Mouse (Mus musculus) CH12.LX (cell line): ENCODE data around the gene Tbl1xr1. TPM values are rescaled to one million over a fixed set of nuclear protein-coding genes. Genes with fewer than 3 reads are reported as not detected.
A peak's percentile ranks its signal among the peaks of the same experiment; 100 is the strongest.

Experiments
- DNase-seq: peaks from one replicate; pipeline ENCODE4 v3.0.0-alpha.2; 2013; ENCODE audit errors: extremely low read depth
- H3K27ac ChIP-seq: 2 replicates; pipeline ENCODE4 v1.5.1; 2012; ENCODE audit warnings: low read depth, mild to moderate bottlenecking, control low read depth, moderate library complexity; ENCODE audit not compliant: insufficient read depth
- H3K27me3 ChIP-seq: replicated peaks from 2 replicates; pipeline ENCODE3; 2012; ENCODE audit warnings: inconsistent platforms
- H3K36me3 ChIP-seq, 2 experiments: replicated peaks in 1 of 2; 2 replicates each; pipeline versions ENCODE3 to v1.6.1; 2012; ENCODE audit warnings: inconsistent platforms in 1 of 2, low read length in 1 of 2, mild to moderate bottlenecking in 1 of 2, mixed read lengths in 1 of 2, moderate library complexity in 1 of 2; ENCODE audit not compliant: control insufficient read depth in 1 of 2, insufficient read depth in 1 of 2
- H3K4me1 ChIP-seq, 2 experiments: 2 replicates each; pipeline ENCODE4 v1.6.1; 2012; ENCODE audit warnings: inconsistent platforms in 1 of 2, moderate library complexity in 1 of 2; ENCODE audit not compliant: insufficient read depth in 2 of 2, control insufficient read depth in 1 of 2
- H3K4me2 ChIP-seq: 2 replicates; pipeline ENCODE4 v1.6.1; 2012; ENCODE audit warnings: low read depth, mild to moderate bottlenecking, control low read depth; ENCODE audit not compliant: poor library complexity, insufficient read depth, severe bottlenecking
- H3K4me3 ChIP-seq, 3 experiments: fragments of 150-350 bp in 1 of 3; sonication (generic) in 1 of 3; replicated peaks in 1 of 3; 2 replicates each; pipeline versions ENCODE3 to v1.5.1; 2011 to 2012; ENCODE audit warnings: low read depth in 2 of 3, low read length in 2 of 3, mild to moderate bottlenecking in 2 of 3, moderate library complexity in 2 of 3, control low read depth in 1 of 3, improper control_type of control experiment in 1 of 3, inconsistent platforms in 1 of 3, mixed read lengths in 1 of 3; ENCODE audit not compliant: poor library complexity in 1 of 3
- H3K79me2 ChIP-seq: replicated peaks from 2 replicates; pipeline ENCODE4 v1.6.1; 2012; ENCODE audit warnings: mild to moderate bottlenecking, moderate library complexity; ENCODE audit not compliant: control insufficient read depth, poor library complexity, insufficient read depth, severe bottlenecking; ENCODE audit errors: extremely low read depth
- H3K9ac ChIP-seq: 2 replicates; pipeline ENCODE4 v1.6.1; 2012; ENCODE audit warnings: low read depth, mild to moderate bottlenecking, control low read depth, moderate library complexity; ENCODE audit not compliant: insufficient read depth
- H3K9me3 ChIP-seq: replicated peaks from 2 replicates; pipeline ENCODE3; 2012; ENCODE audit warnings: low read length, inconsistent platforms, mixed read lengths
- CHD2 ChIP-seq: IDR thresholded peaks from 2 replicates; pipeline ENCODE4 v1.6.1; 2011; ENCODE audit warnings: low read length, improper control_type of control experiment
- ELF1 ChIP-seq: IDR thresholded peaks from 2 replicates; pipeline ENCODE4 v1.6.1; 2014; ENCODE audit warnings: low read depth, mild to moderate bottlenecking, inconsistent platforms, low read length, improper control_type of control experiment
- JUND ChIP-seq: conservative IDR thresholded peaks from 2 replicates; pipeline ENCODE4 v1.6.1; 2011; ENCODE audit warnings: low read depth, low read length, improper control_type of control experiment
- MAFK ChIP-seq: IDR thresholded peaks from 2 replicates; pipeline ENCODE4 v1.6.1; 2011; ENCODE audit warnings: low read length, improper control_type of control experiment; ENCODE audit not compliant: insufficient replicate concordance
- MAX ChIP-seq: IDR thresholded peaks from 2 replicates; pipeline ENCODE4 v1.6.1; 2011; ENCODE audit warnings: low read length, improper control_type of control experiment
- MAZ ChIP-seq: IDR thresholded peaks from 2 replicates; pipeline ENCODE4 v1.6.1; 2012; ENCODE audit warnings: low read depth, mild to moderate bottlenecking, inconsistent platforms, low read length, improper control_type of control experiment, moderate library complexity
- MEF2A ChIP-seq: IDR thresholded peaks from 2 replicates; pipeline ENCODE4 v1.6.1; 2014; ENCODE audit warnings: low read depth, mild to moderate bottlenecking, inconsistent platforms, low read length, improper control_type of control experiment, borderline replicate concordance
- MXI1 ChIP-seq: IDR thresholded peaks from 2 replicates; pipeline ENCODE4 v1.6.1; 2011; ENCODE audit warnings: mild to moderate bottlenecking, low read depth, low read length, improper control_type of control experiment
- NRF1 ChIP-seq: IDR thresholded peaks from 2 replicates; pipeline ENCODE4 v1.6.1; 2014; ENCODE audit warnings: low read depth, mild to moderate bottlenecking, inconsistent platforms, low read length, improper control_type of control experiment, moderate library complexity
- RAD21 ChIP-seq: IDR thresholded peaks from 2 replicates; pipeline ENCODE4 v1.6.1; 2011; ENCODE audit warnings: low read depth, mild to moderate bottlenecking, low read length, improper control_type of control experiment, moderate library complexity
- RCOR1 ChIP-seq: conservative IDR thresholded peaks from 2 replicates; pipeline ENCODE4 v1.6.1; 2012; ENCODE audit warnings: low read depth, mild to moderate bottlenecking, inconsistent platforms, low read length, improper control_type of control experiment
- SIN3A ChIP-seq: IDR thresholded peaks from 2 replicates; pipeline ENCODE4 v1.6.1; 2012; ENCODE audit warnings: low read length, improper control_type of control experiment, inconsistent platforms
- SMC3 ChIP-seq: IDR thresholded peaks from 2 replicates; pipeline ENCODE4 v1.6.1; 2011; ENCODE audit warnings: low read depth, low read length, improper control_type of control experiment
- TBP ChIP-seq: conservative IDR thresholded peaks from 2 replicates; pipeline ENCODE4 v1.6.1; 2011; ENCODE audit warnings: low read depth, low read length, improper control_type of control experiment
- USF2 ChIP-seq: conservative IDR thresholded peaks from 2 replicates; pipeline ENCODE4 v1.6.1; 2011; ENCODE audit warnings: low read depth, low read length, improper control_type of control experiment
- ZC3H11A ChIP-seq: IDR thresholded peaks from 2 replicates; pipeline ENCODE4 v1.6.1; 2012; ENCODE audit warnings: low read depth, mild to moderate bottlenecking, inconsistent platforms, low read length, improper control_type of control experiment
- ZMIZ1 ChIP-seq: IDR thresholded peaks from 2 replicates; pipeline ENCODE4 v1.6.1; 2012; ENCODE audit warnings: low read depth, mild to moderate bottlenecking, inconsistent platforms, low read length, improper control_type of control experiment
- dilution Hi-C: fragments of 300-500 bp; cut with MboI; formaldehyde crosslinking; loops from 2 replicates; pipeline ENCODE4 v1.14.3; 2020; ENCODE audit warnings: low sequenced_read_pairs; ENCODE audit not compliant: extremely low pct_unique_long_range_greater_than_20kb, extremely low pct_ligation_motif_present
- in situ Hi-C: fragments of 300-500 bp; cut with MboI; formaldehyde crosslinking; loops from 3 replicates; pipeline ENCODE4 v1.14.3; 2019; ENCODE audit warnings: low sequenced_read_pairs, low pct_ligation_motif_present, low pct_unique_long_range_greater_than_20kb, mixed read lengths
- polyA plus RNA-seq: library from polyadenylated mRNA; unstranded; fragments of >175 nt; gene quantifications from 2 replicates; pipeline ENCODE4 v1.2.1, GENCODE M21; 2012; ENCODE audit warnings: low read depth; ENCODE audit not compliant: insufficient read length
- total RNA-seq, 2 experiments: library from RNA; depleted of rRNA; stranded (reverse); fragments of 300-350 nt in 1 of 2; fragments of >200 nt in 1 of 2; gene quantifications; 2 replicates each; pipeline ENCODE4 v1.2.3; 2012 to 2014

The Tbl1xr1 gene
- total and polyA plus RNA-seq, 3 experiments, result 33.7 to 39.9 (median 38.3) TPM

- Histone ChIP-seq H3K4me2 (no peak overlapping the region; the same call in 1 of the 2 replicates), H3K79me2 (peaks cover 81% of the 10 kb centered on the region)
- TF ChIP-seq MXI1 (no peak), TBP (no peak), RCOR1 (no peak), CHD2 (no peak), JUND (no peak), MAFK (no peak), NRF1 (no peak), ZC3H11A (no peak), MAZ (no peak), SIN3A (no peak)
- TF ChIP-seq, all 38 proteins: peak for 0
- Histone ChIP-seq H3K9me3 (no peaks in the 10 kb centered on the region), H3K4me3 (peak overlapping the region in 1 of 3 experiments; percentile 7), H3K4me1 (peaks cover 11 to 66% of the 10 kb centered on the region in 2 experiments), H3K9ac (no peak overlapping the region), H3K27ac (no peak overlapping the region), H3K27me3 (no peaks in the 10 kb centered on the region), H3K36me3 (peaks cover 4 to 36% of the 10 kb centered on the region in 2 experiments)
- in situ Hi-C loops (no loop called here), dilution Hi-C loops (no loop called here)
- DNase-seq, result no peak
Measured at GRCm38 (mm10) chr3:22090431-22091265, 14.2 kb downstream of the Tbl1xr1 start.

- Histone ChIP-seq H3K4me1 (peaks cover 14 to 70% of the 10 kb centered on the region in 2 experiments), H3K4me2 (no peak overlapping the region), H3K9me3 (no peaks in the 10 kb centered on the region), H3K36me3 (peaks cover 4 to 39% of the 10 kb centered on the region in 2 experiments), H3K4me3 (no peak overlapping the region), H3K27me3 (no peaks in the 10 kb centered on the region), H3K9ac (no peak overlapping the region), H3K27ac (no peak overlapping the region), H3K79me2 (peaks cover 80% of the 10 kb centered on the region)
- DNase-seq, result no peak
- TF ChIP-seq MAFK (no peak), RAD21 (no peak), RCOR1 (no peak), USF2 (no peak), ELF1 (no peak), SMC3 (no peak), MAX (no peak), MEF2A (no peak), ZMIZ1 (no peak)
- dilution Hi-C loops (no loop called here), in situ Hi-C loops (no loop called here)
Measured at GRCm38 (mm10) chr3:22091266-22091550, 14.8 kb downstream of the Tbl1xr1 start.
